Mouse (Mus musculus): Measurements from ENCODE around the gene Tssc4. TPM values are rescaled to one million over a fixed set of nuclear protein-coding genes. Genes with fewer than 3 reads are reported as not detected.
A peak's percentile ranks its signal among the peaks of the same experiment; 100 is the strongest.

Tssc4 gene
- total and polyA plus RNA-seq, 3 experiments = 44.1 to 55.1 (median 49.8) TPM

GRCm38 (mm10) chr7:143020040-143020439, 49.0 kb upstream of the Tssc4 start:
- peak overlapping the region; percentile 92 for H3K27ac ChIP-seq (ENCODE audit: insufficient read depth, low read depth)
- H3K36me3 ChIP-seq (replicated peaks in 1 of 2; ENCODE audit: control insufficient read depth in 1 of 2, insufficient read depth in 1 of 2, low read length in 1 of 2) = peaks cover 3 to 38% of the 10 kb centered on the region in 2 experiments

GRCm38 (mm10) chr7:143020764-143021163, 48.3 kb upstream of the Tssc4 start:
- H3K4me1 ChIP-seq (ENCODE audit: control insufficient read depth in 1 of 2, insufficient read depth in 2 of 2) = peaks cover 37 to 81% of the 10 kb centered on the region in 2 experiments
- H3K79me2 ChIP-seq (replicated peaks; ENCODE audit: control insufficient read depth, extremely low read depth, insufficient read depth, poor library complexity, severe bottlenecking) = no peaks in the 10 kb centered on the region
- H3K36me3 ChIP-seq (replicated peaks in 1 of 2; ENCODE audit: control insufficient read depth in 1 of 2, insufficient read depth in 1 of 2, low read length in 1 of 2) = peaks cover 3 to 38% of the 10 kb centered on the region in 2 experiments
- TF ChIP-seq RAD21 (IDR thresholded peaks at IDR 0.05; ENCODE audit: low read depth, low read length) (no peak; the same call in 1 of the 2 replicates), RCOR1 (conservative IDR thresholded peaks at IDR 0.05; ENCODE audit: low read depth, low read length) (peak; percentile 67; the same call in 1 of the 2 replicates), MAX (IDR thresholded peaks at IDR 0.05; ENCODE audit: low read length) (no peak), MAFK (IDR thresholded peaks at IDR 0.05; ENCODE audit: insufficient replicate concordance, low read length) (peak; percentile 97), MAZ (IDR thresholded peaks at IDR 0.05; ENCODE audit: low read depth, low read length) (peak; percentile 95), POLR2A (IDR thresholded peaks at IDR 0.05; ENCODE audit: low read depth, low read length) (0 out of 2 replicates have a peak, but pooled peaks have one; percentile 29), MXI1 (IDR thresholded peaks at IDR 0.05; ENCODE audit: low read depth, low read length) (no peak), ZMIZ1 (IDR thresholded peaks at IDR 0.05; ENCODE audit: low read depth, low read length) (no peak), USF1 (IDR thresholded peaks at IDR 0.05; ENCODE audit: low read depth, low read length) (no peak), NELFE (IDR thresholded peaks at IDR 0.05; ENCODE audit: low read depth, low read length) (no peak), ELF1 (IDR thresholded peaks at IDR 0.05; ENCODE audit: low read depth, low read length) (no peak), ZC3H11A (IDR thresholded peaks at IDR 0.05; ENCODE audit: low read depth, low read length) (no peak), TBP (conservative IDR thresholded peaks at IDR 0.05; ENCODE audit: low read depth, low read length) (0 out of 2 replicates have a peak, but pooled peaks have one; percentile 16), GABPA (IDR thresholded peaks at IDR 0.05; ENCODE audit: insufficient replicate concordance, low read depth, low read length) (no peak), USF2 (conservative IDR thresholded peaks at IDR 0.05; ENCODE audit: low read depth, low read length) (no peak), CTCF (conservative IDR thresholded peaks at IDR 0.05 in 1 of 2, IDR thresholded peaks at IDR 0.05 in 1 of 2; ENCODE audit: low read depth in 2 of 2, low read length in 2 of 2) (no peak), PAX5 (IDR thresholded peaks at IDR 0.05; ENCODE audit: low read length) (no peak), ZKSCAN1 (IDR thresholded peaks at IDR 0.05; ENCODE audit: borderline replicate concordance, low read depth, low read length) (no peak), BHLHE40 (IDR thresholded peaks at IDR 0.05; ENCODE audit: low read depth, low read length) (peak; percentile 57), ZNF384 (IDR thresholded peaks at IDR 0.05; ENCODE audit: low read depth, low read length) (no peak), JUND (conservative IDR thresholded peaks at IDR 0.05; ENCODE audit: low read depth, low read length) (peak; percentile 84), CHD2 (IDR thresholded peaks at IDR 0.05; ENCODE audit: low read length) (peak; percentile 64), HCFC1 (IDR thresholded peaks at IDR 0.05; ENCODE audit: low read depth, low read length) (no peak), SIN3A (IDR thresholded peaks at IDR 0.05; ENCODE audit: low read length) (no peak), E2F4 (IDR thresholded peaks at IDR 0.05; ENCODE audit: insufficient replicate concordance, low read depth, low read length) (no peak), EP300 (IDR thresholded peaks at IDR 0.05; ENCODE audit: low read length) (peak; percentile 92), CHD1 (IDR thresholded peaks at IDR 0.05; ENCODE audit: low read depth, low read length) (no peak), IRF4 (IDR thresholded peaks at IDR 0.05; ENCODE audit: low read depth, low read length) (peak; percentile 96), POLR2AphosphoS2 (IDR thresholded peaks at IDR 0.05; ENCODE audit: low read depth, low read length) (no peak), MEF2A (IDR thresholded peaks at IDR 0.05; ENCODE audit: borderline replicate concordance, low read depth, low read length) (peak; percentile 72; the same call in 1 of the 2 replicates), SMC3 (IDR thresholded peaks at IDR 0.05; ENCODE audit: low read depth, low read length) (0 out of 2 replicates have a peak, but pooled peaks have one; percentile 6), ETS1 (conservative IDR thresholded peaks at IDR 0.05; ENCODE audit: low read depth, low read length) (peak; percentile 86)

More at GRCm38 (mm10) chr7:143020040-143020439, 49.0 kb upstream of the Tssc4 start:
- Histone ChIP-seq H3K9ac (ENCODE audit: insufficient read depth, low read depth) (no peak overlapping the region), H3K79me2 (replicated peaks; ENCODE audit: control insufficient read depth, extremely low read depth, insufficient read depth, poor library complexity, severe bottlenecking) (no peaks in the 10 kb centered on the region), H3K9me3 (replicated peaks; ENCODE audit: low read length) (peaks cover 11% of the 10 kb centered on the region), H3K4me3 (replicated peaks in 1 of 3; ENCODE audit: low read depth in 2 of 3, low read length in 2 of 3, poor library complexity in 1 of 3) (peak overlapping the region in 1 of 3 experiments; percentile 54), H3K4me2 (ENCODE audit: insufficient read depth, low read depth, poor library complexity, severe bottlenecking) (no peak overlapping the region), H3K27me3 (replicated peaks) (no peaks in the 10 kb centered on the region), H3K4me1 (ENCODE audit: control insufficient read depth in 1 of 2, insufficient read depth in 2 of 2) (peaks cover 39 to 87% of the 10 kb centered on the region in 2 experiments)
- dilution Hi-C loops (cut with MboI; ENCODE audit: extremely low pct_ligation_motif_present, extremely low pct_unique_long_range_greater_than_20kb, low sequenced_read_pairs) = no loop called here
- 0 out of 2 replicates have a peak, but pooled peaks have one; percentile 2 for TF ChIP-seq MAX (IDR thresholded peaks at IDR 0.05; ENCODE audit: low read length)
- no peak for TF ChIP-seq CHD1 (IDR thresholded peaks at IDR 0.05; ENCODE audit: low read depth, low read length)
- no peak for TF ChIP-seq CHD2 (IDR thresholded peaks at IDR 0.05; ENCODE audit: low read length)
- in situ Hi-C loops (cut with MboI; ENCODE audit: low pct_ligation_motif_present, low pct_unique_long_range_greater_than_20kb, low sequenced_read_pairs) = loop anchor here (25.0 kb wide), 1 partner anchor 558 kb away; the partner anchor contains the start of gene Lsp1
- no peak for DNase-seq (ENCODE audit: extremely low read depth)

More at GRCm38 (mm10) chr7:143020764-143021163, 48.3 kb upstream of the Tssc4 start:
- peak overlapping the region; percentile 92 for H3K27ac ChIP-seq (ENCODE audit: insufficient read depth, low read depth)
- H3K9me3 ChIP-seq (replicated peaks; ENCODE audit: low read length) = peaks cover 13% of the 10 kb centered on the region
- H3K27me3 ChIP-seq (replicated peaks) = no peaks in the 10 kb centered on the region
- peak; percentile 83 for DNase-seq (ENCODE audit: extremely low read depth)
- dilution Hi-C loops (cut with MboI; ENCODE audit: extremely low pct_ligation_motif_present, extremely low pct_unique_long_range_greater_than_20kb, low sequenced_read_pairs) = no loop called here
- peak overlapping the region; percentile 19; the same call in 1 of the 2 replicates for H3K9ac ChIP-seq (ENCODE audit: insufficient read depth, low read depth)
- in situ Hi-C loops (cut with MboI; ENCODE audit: low pct_ligation_motif_present, low pct_unique_long_range_greater_than_20kb, low sequenced_read_pairs) = loop anchor here (25.0 kb wide), 1 partner anchor 558 kb away; the partner anchor contains the start of gene Lsp1
- H3K4me3 ChIP-seq (replicated peaks in 1 of 3; ENCODE audit: low read depth in 2 of 3, low read length in 2 of 3, poor library complexity in 1 of 3) = no peak overlapping the region
- peak overlapping the region; percentile 27; the same call in 1 of the 2 replicates for H3K4me2 ChIP-seq (ENCODE audit: insufficient read depth, low read depth, poor library complexity, severe bottlenecking)
